Mouse (Mus musculus) forebrain, postnatal 0 days (tissue): ENCODE results near the gene Prph. TPM values are rescaled to one million over a fixed set of nuclear protein-coding genes. Genes with fewer than 3 reads are reported as not detected.
A peak's percentile ranks its signal among the peaks of the same experiment; 100 is the strongest.
"Not testable (repeated sequence)": the region's sequence is repeated elsewhere in the genome, so short reads cannot be mapped to it uniquely, and the experiment has no call there.

ENCODE experiments used
- ATAC-seq: fragments of 200-750 bp; cut with Nextera tagmentation; 2 replicates; pipeline ENCODE4 v1.8.0; 2017; ENCODE audit warnings: mild to moderate bottlenecking, moderate library complexity
- DNase-seq: peaks from one replicate; pipeline ENCODE4 v3.0.0-alpha.2; 2015
- H3K27ac ChIP-seq: fragments of 300-500 bp; sonication (generic); 2 replicates; pipeline ENCODE4 v1.5.1; 2014; ENCODE audit warnings: low read depth, mild to moderate bottlenecking, antibody characterized with exemption, low read length, moderate library complexity, mixed read lengths
- H3K27me3 ChIP-seq: fragments of 300-500 bp; sonication (generic); 2 replicates; pipeline ENCODE4 v1.6.1; 2014; ENCODE audit warnings: mild to moderate bottlenecking, low read length, mixed read lengths; ENCODE audit not compliant: insufficient read depth
- H3K36me3 ChIP-seq: fragments of 300-500 bp; sonication (generic); 2 replicates; pipeline ENCODE4 v1.6.1; 2014; ENCODE audit warnings: mild to moderate bottlenecking, moderate library complexity; ENCODE audit not compliant: insufficient read depth
- H3K4me1 ChIP-seq: fragments of 300-500 bp; sonication (generic); 2 replicates; pipeline ENCODE4 v1.6.1; 2014; ENCODE audit warnings: antibody characterized with exemption; ENCODE audit not compliant: insufficient read depth
- H3K4me2 ChIP-seq: fragments of 300-500 bp; sonication (generic); 2 replicates; pipeline ENCODE4 v1.6.1; 2014; ENCODE audit warnings: low read depth, mild to moderate bottlenecking, moderate library complexity
- H3K4me3 ChIP-seq: fragments of 300-500 bp; sonication (generic); 2 replicates; pipeline ENCODE4 v1.5.1; 2014; ENCODE audit warnings: low read depth, low read length, mixed read lengths
- H3K9ac ChIP-seq: fragments of 300-500 bp; sonication (generic); 2 replicates; pipeline ENCODE4 v1.6.1; 2014; ENCODE audit warnings: mild to moderate bottlenecking
- H3K9me3 ChIP-seq: fragments of 300-500 bp; sonication (generic); 2 replicates; pipeline ENCODE4 v1.6.1; 2016; ENCODE audit warnings: low read length
- CTCF ChIP-seq: sonication (generic); IDR thresholded peaks from 2 replicates; pipeline ENCODE4 v1.5.1; 2016; ENCODE audit warnings: antibody characterized with exemption, control low read depth, low read depth
- WGBS: fragments of 180-500 bp; shearing (Covaris S2); extraction: QIAGEN DNeasy Blood & Tissue Kit; methylation state at CpG from one replicate; pipeline ENCODE4 v1.1.7; 2014; 5-methylcytosine and 5-hydroxymethylcytosine counted together
- polyA plus RNA-seq: library from polyadenylated mRNA; unstranded; fragments of >200 nt; fragmentation: Nextera tagmentation; extraction: Ambion mirVana; gene quantifications from 2 replicates; pipeline ENCODE4 v1.2.1, GENCODE M21; 2015
- total RNA-seq: library from RNA; depleted of rRNA; stranded (reverse); fragments of >200 nt; gene quantifications from 2 replicates; pipeline ENCODE4 v1.2.3, GENCODE M21; 2014

Gene Prph
- total and polyA plus RNA-seq, 2 experiments from 2014 or later = 1.7 to 2.3 TPM

GRCm38 (mm10) chr15:99039996-99040919 is 14.7 kb upstream of the Prph start:
- no peak overlapping the region for H3K4me2 ChIP-seq
- H3K9me3 ChIP-seq = no peaks in the 10 kb centered on the region
- H3K27me3 ChIP-seq = no peaks in the 10 kb centered on the region
- peak; percentile 45 for TF ChIP-seq CTCF
- no peaks in the 10 kb centered on the region for H3K4me1 ChIP-seq
- no peak overlapping the region for H3K4me3 ChIP-seq
- no peak overlapping the region for H3K9ac ChIP-seq
- no peak for DNase-seq
- no peaks in the 10 kb centered on the region for H3K36me3 ChIP-seq
- 70% methylated on average over 26 of the region's 26 CpGs for WGBS
- H3K27ac ChIP-seq = no peak overlapping the region
- no peak; the same call in 1 of the 2 replicates for ATAC-seq

- H3K27me3 ChIP-seq = no peaks in the 10 kb centered on the region
- H3K36me3 ChIP-seq = no peaks in the 10 kb centered on the region
- WGBS = 27% methylated on average over 21 of the region's 21 CpGs
- no peaks in the 10 kb centered on the region for H3K4me1 ChIP-seq
- DNase-seq (no peak), ATAC-seq (no peak)
- H3K9ac ChIP-seq = no peak overlapping the region
- H3K4me3 ChIP-seq = no peak overlapping the region
- no peaks in the 10 kb centered on the region for H3K9me3 ChIP-seq
- TF ChIP-seq CTCF = no peak
- peak overlapping the region; percentile 15; the same call in 1 of the 2 replicates for H3K4me2 ChIP-seq
- no peak overlapping the region for H3K27ac ChIP-seq
These were observed 13.8 kb upstream of the Prph start for GRCm38 (mm10) chr15:99040920-99041856.

GRCm38 (mm10) chr15:99042334-99042733 is 12.6 kb upstream of the Prph start:
- no peaks in the 10 kb centered on the region for H3K9me3 ChIP-seq
- no peak overlapping the region for H3K9ac ChIP-seq
- 86% methylated on average over 5 of the region's 5 CpGs for WGBS
- no peak overlapping the region for H3K4me2 ChIP-seq
- DNase-seq (no peak), ATAC-seq (no peak)
- no peak overlapping the region for H3K27ac ChIP-seq
- TF ChIP-seq CTCF = no peak
- no peaks in the 10 kb centered on the region for H3K4me1 ChIP-seq
- no peaks in the 10 kb centered on the region for H3K27me3 ChIP-seq
- no peaks in the 10 kb centered on the region for H3K36me3 ChIP-seq
- H3K4me3 ChIP-seq = no peak overlapping the region

- Histone ChIP-seq H3K4me2 (no peak overlapping the region), H3K9me3 (no peaks in the 10 kb centered on the region), H3K4me1 (no peaks in the 10 kb centered on the region), H3K27ac (no peak overlapping the region), H3K9ac (no peak overlapping the region), H3K36me3 (no peaks in the 10 kb centered on the region), H3K27me3 (no peaks in the 10 kb centered on the region), H3K4me3 (no peak overlapping the region)
- no peak for ATAC-seq
- 30% methylated on average over 3 of the region's 3 CpGs for WGBS
- no peak for DNase-seq
- TF ChIP-seq CTCF = no peak
These were observed 10.1 kb upstream of the Prph start for GRCm38 (mm10) chr15:99044854-99045253.

- not testable (repeated sequence) for H3K27me3 ChIP-seq, H3K4me3 ChIP-seq, DNase-seq, H3K9me3 ChIP-seq, H3K36me3 ChIP-seq, H3K27ac ChIP-seq, H3K4me1 ChIP-seq, ATAC-seq, H3K9ac ChIP-seq, H3K4me2 ChIP-seq
- WGBS = 82% methylated on average over 6 of the region's 6 CpGs
These were observed 9.2 kb upstream of the Prph start for GRCm38 (mm10) chr15:99045734-99046133.

- TF ChIP-seq CTCF = peak; percentile 94
- ATAC-seq (no peak; the same call in 1 of the 2 replicates), DNase-seq (peak; percentile 85)
- WGBS = 34% methylated on average over 13 of the region's 13 CpGs
- H3K4me2 ChIP-seq = no peak overlapping the region
- no peaks in the 10 kb centered on the region for H3K9me3 ChIP-seq
- H3K36me3 ChIP-seq = no peaks in the 10 kb centered on the region
- H3K27ac ChIP-seq = no peak overlapping the region
- H3K4me1 ChIP-seq = no peaks in the 10 kb centered on the region
- H3K9ac ChIP-seq = no peak overlapping the region
- peaks cover 5% of the 10 kb centered on the region; the same call in 1 of the 2 replicates for H3K27me3 ChIP-seq
- no peak overlapping the region for H3K4me3 ChIP-seq
These were observed 5.3 kb upstream of the Prph start for GRCm38 (mm10) chr15:99049473-99050253.
